Mouse (Mus musculus) liver, postnatal 0 days (tissue): ENCODE measurements at regions not wholly inside any gene's neighbourhood (a gene's known extent, or its start where the extent isn't known, plus 50 kb on each side); places are given as distances from the start of the nearest gene placed in this dataset.

Experiments used
- ATAC-seq: fragments of 200-750 bp; cut with Nextera tagmentation; 2 replicates; pipeline ENCODE4 v1.8.0; 2017; ENCODE audit warnings: mild to moderate bottlenecking, moderate library complexity
- DNase-seq: peaks from one replicate; pipeline ENCODE4 v3.0.0-alpha.2; 2016
- H3K27ac ChIP-seq: fragments of 300-500 bp; sonication (generic); 2 replicates; pipeline ENCODE4 v1.5.1; 2014; ENCODE audit warnings: antibody characterized with exemption, moderate library complexity, mild to moderate bottlenecking, low read depth
- H3K27me3 ChIP-seq: fragments of 300-500 bp; sonication (generic); 2 replicates; pipeline ENCODE4 v1.6.1; 2014; ENCODE audit warnings: low read length, control low read depth, mixed read lengths; ENCODE audit not compliant: insufficient read depth
- H3K36me3 ChIP-seq: fragments of 300-500 bp; sonication (generic); replicated peaks from 2 replicates; pipeline ENCODE4 v1.6.1; 2014; ENCODE audit warnings: mild to moderate bottlenecking, control low read depth, low read length, moderate library complexity, mixed read lengths; ENCODE audit not compliant: insufficient read depth
- H3K4me1 ChIP-seq: fragments of 300-500 bp; sonication (generic); 2 replicates; pipeline ENCODE4 v1.6.1; 2014; ENCODE audit warnings: antibody characterized with exemption, mild to moderate bottlenecking, control low read depth; ENCODE audit not compliant: insufficient read depth
- H3K4me2 ChIP-seq: fragments of 300-500 bp; sonication (generic); 2 replicates; pipeline ENCODE4 v1.6.1; 2014; ENCODE audit warnings: low read depth, mild to moderate bottlenecking, low read length, moderate library complexity, mixed read lengths
- H3K4me3 ChIP-seq: fragments of 300-500 bp; sonication (generic); 2 replicates; pipeline ENCODE4 v1.5.1; 2014; ENCODE audit warnings: low read depth, low read length
- H3K9ac ChIP-seq: fragments of 300-500 bp; sonication (generic); replicated peaks from 2 replicates; pipeline ENCODE4 v1.6.1; 2014; ENCODE audit warnings: mild to moderate bottlenecking, moderate library complexity
- H3K9me3 ChIP-seq: fragments of 300-500 bp; sonication (generic); 2 replicates; pipeline ENCODE4 v1.6.1; 2016; ENCODE audit warnings: mild to moderate bottlenecking, control low read depth, low read length, mixed read lengths
- CTCF ChIP-seq: sonication (generic); IDR thresholded peaks from 2 replicates; pipeline ENCODE4 v1.5.1; 2016; ENCODE audit warnings: antibody characterized with exemption, low read depth
- EP300 ChIP-seq: IDR thresholded peaks from 2 replicates; pipeline ENCODE4 v1.6.1; 2016; ENCODE audit warnings: antibody characterized with exemption, low read depth, mild to moderate bottlenecking
- WGBS: fragments of 180-500 bp; shearing (Covaris S2); extraction: QIAGEN DNeasy Blood & Tissue Kit; methylation state at CpG from one replicate; pipeline ENCODE4 v1.1.7; 2014; ENCODE audit not compliant: insufficient replicate concordance; 5-methylcytosine and 5-hydroxymethylcytosine counted together

DNA sequence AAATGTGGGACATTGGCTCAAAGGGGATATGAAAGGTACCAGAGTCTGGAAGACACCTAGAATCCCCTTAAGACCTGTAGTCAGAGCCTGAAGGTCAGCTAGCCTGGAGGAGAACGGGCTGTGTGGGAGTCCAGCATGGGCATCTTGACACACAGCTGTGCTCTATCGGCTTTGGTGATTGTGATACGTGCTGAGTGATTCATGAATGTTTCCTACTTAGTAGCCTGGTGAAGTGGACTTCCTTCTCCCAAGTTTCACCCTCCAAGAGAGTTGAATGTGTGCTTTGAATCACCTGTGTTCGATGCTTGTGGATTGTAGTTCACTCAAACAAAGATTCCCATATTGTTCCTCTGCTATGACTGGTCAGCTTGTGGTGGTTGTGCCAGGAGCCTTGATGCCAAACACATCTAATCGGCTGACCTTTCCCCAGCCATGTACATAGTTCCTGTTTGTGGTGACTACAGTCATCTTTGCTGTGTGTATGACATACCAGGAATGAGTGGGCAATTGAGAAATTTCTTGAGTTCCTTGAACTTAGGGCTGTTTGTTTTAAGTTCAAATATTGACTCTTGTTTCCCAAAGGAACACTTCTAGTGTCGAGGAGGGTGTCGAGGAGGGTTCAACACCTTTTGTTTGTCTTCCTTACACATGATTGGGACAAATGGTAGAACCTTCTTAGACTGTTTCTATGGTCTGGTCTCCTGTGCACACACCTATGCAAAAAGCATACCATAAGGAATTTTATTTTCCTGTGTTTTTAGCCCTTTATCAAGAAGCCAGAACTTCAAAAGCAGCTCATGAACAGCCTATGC lies 201.6 kb downstream of the Gm5426 start:
- TF ChIP-seq EP300: peak; percentile 58; the same call in 1 of the 2 replicates
- TF ChIP-seq CTCF: no peak
- 44% methylated on average over 7 of the region's 7 CpGs for WGBS
- ATAC-seq (peak; percentile 81), DNase-seq (no peak)
- Histone ChIP-seq H3K4me3 (no peak overlapping the region), H3K27ac (peak overlapping the region; percentile 35; the same call in 1 of the 2 replicates), H3K9me3 (no peaks in the 10 kb centered on the region), H3K9ac (no peak overlapping the region), H3K27me3 (no peaks in the 10 kb centered on the region), H3K36me3 (no peaks in the 10 kb centered on the region), H3K4me1 (peaks cover 5% of the 10 kb centered on the region), H3K4me2 (no peak overlapping the region)

GRCm38 (mm10) chr10:96338609-96338978 lies 202.2 kb downstream of the Gm5426 start:
- WGBS: 76% methylated on average over 2 of the region's 2 CpGs
- ATAC-seq (peak; percentile 40; the same call in 1 of the 2 replicates), DNase-seq (no peak)

GRCm38 (mm10) chr10:96342476-96342875 lies 206.1 kb downstream of the Gm5426 start:
- TF ChIP-seq CTCF (no peak), EP300 (no peak)
- Histone ChIP-seq H3K4me2 (no peak overlapping the region), H3K9ac (no peak overlapping the region), H3K27me3 (no peaks in the 10 kb centered on the region), H3K4me3 (no peak overlapping the region), H3K27ac (no peak overlapping the region), H3K4me1 (peaks cover 5% of the 10 kb centered on the region), H3K9me3 (no peaks in the 10 kb centered on the region), H3K36me3 (no peaks in the 10 kb centered on the region)
- ATAC-seq (no peak), DNase-seq (no peak)
- WGBS: 63% methylated on average over 3 of the region's 3 CpGs

More at GRCm38 (mm10) chr10:96338609-96338978, 202.2 kb downstream of the Gm5426 start:
- Histone ChIP-seq H3K9ac (no peak overlapping the region), H3K36me3 (no peaks in the 10 kb centered on the region), H3K4me2 (no peak overlapping the region), H3K9me3 (no peaks in the 10 kb centered on the region), H3K4me1 (peaks cover 5% of the 10 kb centered on the region), H3K27me3 (no peaks in the 10 kb centered on the region), H3K4me3 (no peak overlapping the region), H3K27ac (0 out of 2 replicates have a peak overlapping the region, but pooled peaks have one; percentile 2)
- TF ChIP-seq CTCF (no peak), EP300 (no peak)

DNA sequence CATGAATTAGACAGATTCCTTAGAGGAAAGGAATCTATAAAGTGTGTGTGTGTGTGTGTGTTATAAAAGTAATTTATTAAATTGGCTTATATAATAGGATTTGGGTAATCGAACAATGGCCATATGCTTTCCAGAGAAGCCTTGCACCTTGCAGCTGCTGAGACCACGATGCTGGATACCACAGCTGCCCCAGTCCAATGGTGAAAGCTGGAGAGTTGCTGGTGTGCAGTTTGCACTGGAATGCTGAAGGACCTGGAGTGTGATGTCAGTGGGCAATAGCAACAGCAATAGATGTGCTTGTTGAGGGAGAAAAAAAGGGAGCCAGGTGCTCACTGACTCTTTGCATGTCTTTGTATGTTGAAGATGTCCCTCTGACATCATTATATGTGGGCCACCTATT lies 207.3 kb downstream of the Gm5426 start:
- H3K27me3 ChIP-seq: no peaks in the 10 kb centered on the region
- 78% methylated on average over 2 of the region's 2 CpGs for WGBS
- no peaks in the 10 kb centered on the region for H3K36me3 ChIP-seq
- H3K4me3 ChIP-seq: no peak overlapping the region
- H3K9ac ChIP-seq: no peak overlapping the region
- ATAC-seq: no peak
- TF ChIP-seq CTCF: no peak
- no peak for TF ChIP-seq EP300
- no peak overlapping the region for H3K27ac ChIP-seq
- no peaks in the 10 kb centered on the region for H3K9me3 ChIP-seq
- no peaks in the 10 kb centered on the region for H3K4me1 ChIP-seq
- no peak for DNase-seq
- H3K4me2 ChIP-seq: no peak overlapping the region

DNA sequence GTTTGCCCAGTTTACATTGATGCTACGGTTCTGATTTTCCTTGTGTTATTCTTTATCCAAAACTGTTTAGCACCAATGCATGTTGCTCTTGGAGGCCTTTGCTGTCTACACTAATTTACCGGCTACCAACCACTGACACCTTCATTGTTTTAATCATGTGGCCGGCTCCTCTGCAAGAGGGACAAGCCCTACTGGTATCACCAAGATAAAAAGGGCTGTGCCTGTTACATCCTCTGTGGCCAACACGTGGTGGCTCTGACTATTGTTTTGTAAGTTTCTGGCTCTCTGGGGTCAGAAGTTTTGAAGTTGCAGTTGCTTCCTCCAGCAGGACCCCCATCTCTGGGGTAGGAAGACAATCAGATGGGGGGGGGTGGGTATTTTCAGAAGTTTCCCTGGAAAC lies 214.3 kb downstream of the Gm5426 start:
- no peak for DNase-seq
- no peak for ATAC-seq

DNA sequence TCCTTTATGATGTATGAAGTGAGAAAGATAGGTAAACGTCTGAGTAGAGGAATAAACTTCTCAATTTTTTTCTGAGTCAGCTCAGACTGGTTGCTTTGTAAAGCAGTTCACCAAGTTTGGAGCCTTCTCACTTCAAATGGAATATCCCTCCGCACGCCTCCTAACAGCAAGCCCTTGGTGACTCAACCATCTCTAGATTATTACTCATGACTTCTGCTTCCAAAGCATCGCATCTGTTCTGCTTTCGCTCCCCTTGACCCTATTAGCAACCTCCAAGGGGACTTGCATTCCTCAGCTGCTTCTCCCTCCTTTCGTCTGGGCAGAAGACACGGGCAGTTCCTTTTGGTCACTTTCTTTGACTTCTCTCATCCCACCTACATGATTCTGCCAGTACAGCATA lies 214.9 kb downstream of the Gm5426 start:
- no peak for TF ChIP-seq CTCF
- TF ChIP-seq EP300: no peak
- ATAC-seq: no peak
- no peak overlapping the region for H3K27ac ChIP-seq
- 69% methylated on average over 7 of the region's 7 CpGs for WGBS
- no peaks in the 10 kb centered on the region for H3K36me3 ChIP-seq
- DNase-seq: no peak
- H3K4me2 ChIP-seq: no peak overlapping the region
- H3K9ac ChIP-seq: no peak overlapping the region
- no peak overlapping the region for H3K4me3 ChIP-seq
- H3K9me3 ChIP-seq: no peaks in the 10 kb centered on the region
- H3K27me3 ChIP-seq: no peaks in the 10 kb centered on the region
- H3K4me1 ChIP-seq: no peaks in the 10 kb centered on the region

More for the DNA sequence above, 214.3 kb downstream of the Gm5426 start:
- Histone ChIP-seq H3K36me3 (no peaks in the 10 kb centered on the region), H3K4me3 (no peak overlapping the region), H3K27ac (no peak overlapping the region), H3K9me3 (no peaks in the 10 kb centered on the region), H3K4me1 (no peaks in the 10 kb centered on the region), H3K4me2 (no peak overlapping the region), H3K9ac (no peak overlapping the region), H3K27me3 (no peaks in the 10 kb centered on the region)
- 53% methylated on average over 4 of the region's 4 CpGs for WGBS
- TF ChIP-seq CTCF (no peak), EP300 (no peak)
